Mouse (Mus musculus) small intestine, adult 2 months (tissue): ENCODE measurements around the gene Iglon5.

Experiments used
- CTCF ChIP-seq: fragments of 200-500 bp; IDR thresholded peaks from 2 replicates; pipeline ENCODE4 v1.5.1; 2012; ENCODE audit warnings: low read depth, mild to moderate bottlenecking, control low read depth, inconsistent platforms, low read length, moderate library complexity, mixed read lengths; ENCODE audit not compliant: insufficient replicate concordance, insufficient read length; ENCODE audit errors: extremely low read depth
- POLR2A ChIP-seq: fragments of 200-500 bp; IDR thresholded peaks from 2 replicates; pipeline ENCODE4 v1.6.1; 2012; ENCODE audit warnings: low read depth, mild to moderate bottlenecking, control low read depth, inconsistent platforms, low read length, moderate library complexity

GRCm38 (mm10) chr7:43448246-43448645 lies 41.6 kb downstream of the Iglon5 start:
- TF ChIP-seq POLR2A (no peak), CTCF (no peak)
